In genomic region chr17:27083601-27084000, GRCm38 (mm10) we compare ENCODE assay signal across 12 mouse cellular contexts. TPM values are rescaled to one million over a fixed set of nuclear protein-coding genes. Genes with fewer than 3 reads are reported as not detected.
A peak's percentile ranks its signal among the peaks of the same experiment; 100 is the strongest.
DNase-seq lines count a peak whose midpoint lies in the region; ATAC-seq lines count a peak whose summit lies in the region.
"Had no signal": no experiment of that assay in that cellular context is flagged by ENCODE, and none has a peak within 500 bp of the region (broad histone marks: within the 10 kb centered on the region; RNA-seq: fewer than 3 reads in every experiment).

No protein-coding gene starts in this region.

- no peak for DNase-seq in heart, postnatal 4 days
- peak; percentile 96 for DNase-seq in 3T3-L1 (ENCODE audit: low read depth, low spot score)
- peak; percentile 30 for DNase-seq in adrenal gland, postnatal 10 days
- DNase-seq in lung, postnatal 25 days (ENCODE audit: low spot score) = peak; percentile 32
- no peak for DNase-seq in layer of hippocampus, postnatal 10 days (ENCODE audit: low spot score in 2 of 2)
- no peak for DNase-seq in gastrocnemius, adult 8-10 months (ENCODE audit: low spot score in 2 of 2)
- DNase-seq in kidney, adult 18-20 months = no peak
- DNase-seq: cerebellum, postnatal 25 days had no signal

- H3K9ac ChIP-seq in heart, embryonic 11.5 days (ENCODE audit: low read depth, low read length) = no peak overlapping the region
- H3K9ac ChIP-seq: heart, embryonic 15.5 days; midbrain, embryonic 12.5 days had no signal

- H3K4me1 ChIP-seq in heart, embryonic 11.5 days (ENCODE audit: control insufficient read depth, insufficient read depth, low read length) = peaks cover 13% of the 10 kb centered on the region

- H3K27ac ChIP-seq in heart, embryonic 11.5 days (ENCODE audit: low read depth, low read length) = peak overlapping the region; percentile 41; the same call in 1 of the 2 replicates
- H3K27ac ChIP-seq: heart, embryonic 15.5 days had no signal

- no peak overlapping the region for H3K4me3 ChIP-seq in heart, embryonic 11.5 days (ENCODE audit: low read depth, low read length)
- H3K4me3 ChIP-seq: heart, embryonic 15.5 days; midbrain, embryonic 12.5 days had no signal

- no peaks in the 10 kb centered on the region for H3K27me3 ChIP-seq in heart, embryonic 11.5 days (ENCODE audit: control insufficient read depth, insufficient read depth, low read length)
- H3K27me3 ChIP-seq: CH12.LX; heart, embryonic 15.5 days had no signal

- no peaks in the 10 kb centered on the region for H3K36me3 ChIP-seq in heart, embryonic 11.5 days (ENCODE audit: control insufficient read depth, insufficient read depth, low read length)
- H3K36me3 ChIP-seq: heart, embryonic 15.5 days; midbrain, embryonic 12.5 days had no signal

- ATAC-seq in heart, embryonic 11.5 days (replicated peaks; ENCODE audit: insufficient number of reproducible peaks, low FRiP score, low TSS enrichment) = no peak

- peak overlapping the region; percentile 2; the same call in 1 of the 2 replicates for H3K4me2 ChIP-seq in heart, embryonic 11.5 days
- H3K4me2 ChIP-seq: heart, embryonic 15.5 days; midbrain, embryonic 12.5 days had no signal

- WGBS in heart, embryonic 11.5 days (ENCODE audit: insufficient replicate concordance) = 45% methylated on average over 9 of the region's 9 CpGs

- H3K9me3 ChIP-seq in heart, embryonic 11.5 days (replicated peaks; ENCODE audit: control insufficient read depth, low read length) = no peaks in the 10 kb centered on the region
- H3K9me3 ChIP-seq: heart, embryonic 15.5 days; midbrain, embryonic 12.5 days had no signal

RNA-seq across cellular contexts. Expression of gene Itpr3, which starts 26.5 kb away (rescaled TPM):
- polyA plus RNA-seq in heart, embryonic 11.5 days (2014; fragmentation: Nextera tagmentation; extraction: Ambion mirVana) = 2.1 and 2.2 TPM in 2 replicates
- 1 to 10 TPM; 7.5 to 8.2 TPM for total RNA-seq in heart, postnatal 4 days (2021)
- 1 to 10 TPM; 8.7 to 9.7 TPM for total RNA-seq in adrenal gland, postnatal 10 days (2021)
- 1 to 10 TPM; 2.4 to 2.9 TPM for total RNA-seq in layer of hippocampus, postnatal 10 days (2021)
- 1 to 10 TPM; 1.4 to 2.8 (median 2.0) TPM for total RNA-seq in gastrocnemius, adult 8-10 months (2022)

RNA-seq across cellular contexts. Expression of gene Uqcc2, which starts 50.1 kb away (rescaled TPM):
- polyA plus RNA-seq in heart, embryonic 11.5 days (2014; fragmentation: Nextera tagmentation; extraction: Ambion mirVana) = 363 and 374 TPM in 2 replicates
- 100 to 1,000 TPM; 256 to 274 TPM for total RNA-seq in heart, postnatal 4 days (2021)
- 100 to 1,000 TPM; 152 to 180 TPM for total RNA-seq in adrenal gland, postnatal 10 days (2021)
- total RNA-seq in layer of hippocampus, postnatal 10 days (2021) = 100 to 1,000 TPM; 152 to 168 TPM
- 100 to 1,000 TPM; 429 to 490 (median 471) TPM for total RNA-seq in gastrocnemius, adult 8-10 months (2022)

RNA-seq across cellular contexts. Expression of gene Bak1, which starts 54.8 kb away (rescaled TPM):
- polyA plus RNA-seq in heart, embryonic 11.5 days (2014; fragmentation: Nextera tagmentation; extraction: Ambion mirVana) = 11.0 and 11.4 TPM in 2 replicates
- total RNA-seq in heart, postnatal 4 days (2021) = 10 to 100 TPM; 46.8 to 52.4 TPM
- 10 to 100 TPM; 35.4 to 42.4 TPM for total RNA-seq in adrenal gland, postnatal 10 days (2021)
- total RNA-seq in layer of hippocampus, postnatal 10 days (2021) = 10 to 100 TPM; 29.3 to 33.2 TPM
- 10 to 100 TPM; 18.8 to 22.3 (median 21.4) TPM for total RNA-seq in gastrocnemius, adult 8-10 months (2022)

Comparison
In these comparisons a context has a peak if more than half of its experiments do, and no peak if none do; other contexts are left out.
1. DNase-seq: peak in 3T3-L1 (single experiment), adrenal gland, postnatal 10 days (single experiment) and lung, postnatal 25 days (single experiment); none in heart, postnatal 4 days (single experiment), layer of hippocampus, postnatal 10 days (0 of 2), gastrocnemius, adult 8-10 months (0 of 2) and kidney, adult 18-20 months (single experiment).